Mouse (Mus musculus): ENCODE results near the gene Gripap1. TPM values are rescaled to one million over a fixed set of nuclear protein-coding genes. Genes with fewer than 3 reads are reported as not detected.
"Not testable (repeated sequence)": the region's sequence is repeated elsewhere in the genome, so short reads cannot be mapped to it uniquely, and the experiment has no call there.

Gene Gripap1
- polyA plus RNA-seq, 1 experiment from 2014 or later: 34.4 TPM

- no peak overlapping the region for H3K27ac ChIP-seq (replicated peaks; ENCODE audit: low read depth, low read length)
- H3K9me3 ChIP-seq (ENCODE audit: control insufficient read depth, low read length): no peaks in the 10 kb centered on the region
- H3K4me1 ChIP-seq (ENCODE audit: control insufficient read depth, insufficient read depth, low read length): no peaks in the 10 kb centered on the region
- no peak overlapping the region for H3K9ac ChIP-seq (ENCODE audit: low read length)
- H3K4me3 ChIP-seq (ENCODE audit: low read depth, low read length): no peak overlapping the region
- ATAC-seq (ENCODE audit: insufficient number of reproducible peaks, low FRiP score, low TSS enrichment, low read depth) (no peak), DNase-seq (ENCODE audit: low spot score) (no peak)
- no peaks in the 10 kb centered on the region for H3K36me3 ChIP-seq (ENCODE audit: control insufficient read depth, insufficient read depth, low read length)
- H3K4me2 ChIP-seq (ENCODE audit: low read depth, severe bottlenecking): no peak overlapping the region
- H3K27me3 ChIP-seq (ENCODE audit: control insufficient read depth, insufficient read depth, low read length): no peaks in the 10 kb centered on the region
- WGBS: 84% methylated on average over 3 of the region's 3 CpGs
These were observed 7.8 kb downstream of the Gripap1 start for GRCm38 (mm10) chrX:7797327-7797726.

- ATAC-seq (ENCODE audit: insufficient number of reproducible peaks, low FRiP score, low TSS enrichment, low read depth); H3K27me3 ChIP-seq (ENCODE audit: control insufficient read depth, insufficient read depth, low read length); H3K36me3 ChIP-seq (ENCODE audit: control insufficient read depth, insufficient read depth, low read length); H3K9ac ChIP-seq (ENCODE audit: low read length); H3K9me3 ChIP-seq (ENCODE audit: control insufficient read depth, low read length); H3K4me3 ChIP-seq (ENCODE audit: low read depth, low read length); H3K27ac ChIP-seq (replicated peaks; ENCODE audit: low read depth, low read length); H3K4me1 ChIP-seq (ENCODE audit: control insufficient read depth, insufficient read depth, low read length); H3K4me2 ChIP-seq (ENCODE audit: low read depth, severe bottlenecking); DNase-seq (ENCODE audit: low spot score): not testable (repeated sequence)
- 88% methylated on average over 1 of the region's 2 CpGs for WGBS
These were observed 12.6 kb downstream of the Gripap1 start for GRCm38 (mm10) chrX:7802157-7802556.

- not testable (repeated sequence) for H3K9ac ChIP-seq (ENCODE audit: low read length); H3K27me3 ChIP-seq (ENCODE audit: control insufficient read depth, insufficient read depth, low read length); H3K9me3 ChIP-seq (ENCODE audit: control insufficient read depth, low read length); H3K4me1 ChIP-seq (ENCODE audit: control insufficient read depth, insufficient read depth, low read length); H3K4me2 ChIP-seq (ENCODE audit: low read depth, severe bottlenecking); ATAC-seq (ENCODE audit: insufficient number of reproducible peaks, low FRiP score, low TSS enrichment, low read depth); H3K27ac ChIP-seq (replicated peaks; ENCODE audit: low read depth, low read length); H3K4me3 ChIP-seq (ENCODE audit: low read depth, low read length); H3K36me3 ChIP-seq (ENCODE audit: control insufficient read depth, insufficient read depth, low read length)
- peak; percentile 29 for DNase-seq (ENCODE audit: low spot score)
- 43% methylated on average over 8 of the region's 8 CpGs for WGBS
These were observed 25.5 kb downstream of the Gripap1 start for GRCm38 (mm10) chrX:7815016-7815415.

- ATAC-seq (ENCODE audit: insufficient number of reproducible peaks, low FRiP score, low TSS enrichment, low read depth): peak; percentile 51
- 19% methylated on average over 20 of the region's 24 CpGs for WGBS
- H3K27ac ChIP-seq (replicated peaks; ENCODE audit: low read depth, low read length): no peak within 1 kb of the TSS
These were observed 32.6 kb downstream of the Gripap1 start, which contains the start of gene Kcnd1 for GRCm38 (mm10) chrX:7821865-7822779. TSS of gene Kcnd1 (plus strand) at chrX:7822289.

GRCm38 (mm10) chrX:7837146-7837545 is 47.6 kb downstream of the Gripap1 start:
- no peak for DNase-seq (ENCODE audit: low spot score)
- Histone ChIP-seq H3K4me2 (ENCODE audit: low read depth, severe bottlenecking) (no peak overlapping the region), H3K27me3 (ENCODE audit: control insufficient read depth, insufficient read depth, low read length) (no peaks in the 10 kb centered on the region), H3K4me1 (ENCODE audit: control insufficient read depth, insufficient read depth, low read length) (no peaks in the 10 kb centered on the region), H3K9ac (ENCODE audit: low read length) (no peak overlapping the region), H3K4me3 (ENCODE audit: low read depth, low read length) (no peak overlapping the region), H3K27ac (replicated peaks; ENCODE audit: low read depth, low read length) (no peak overlapping the region), H3K9me3 (ENCODE audit: control insufficient read depth, low read length) (no peaks in the 10 kb centered on the region), H3K36me3 (ENCODE audit: control insufficient read depth, insufficient read depth, low read length) (no peaks in the 10 kb centered on the region)
- no peak for ATAC-seq (ENCODE audit: insufficient number of reproducible peaks, low FRiP score, low TSS enrichment, low read depth)
- 82% methylated on average over 1 of the region's 1 CpGs for WGBS

More at GRCm38 (mm10) chrX:7821865-7822779, 32.6 kb downstream of the Gripap1 start, which contains the start of gene Kcnd1:
- H3K4me2 ChIP-seq (ENCODE audit: low read depth, severe bottlenecking): peak within 1 kb of the TSS; percentile 54
- DNase-seq (ENCODE audit: low spot score): peak; percentile 29
- peak within 1 kb of the TSS; percentile 30 for H3K4me3 ChIP-seq (ENCODE audit: low read depth, low read length)
- peak within 1 kb of the TSS; percentile 34 for H3K9ac ChIP-seq (ENCODE audit: low read length)
- H3K4me1 ChIP-seq (ENCODE audit: control insufficient read depth, insufficient read depth, low read length): no peaks in the 10 kb centered on the region
- no peaks in the 10 kb centered on the region; the same call in 1 of the 2 replicates for H3K9me3 ChIP-seq (ENCODE audit: control insufficient read depth, low read length)
- no peaks in the 10 kb centered on the region for H3K36me3 ChIP-seq (ENCODE audit: control insufficient read depth, insufficient read depth, low read length)
- no peaks in the 10 kb centered on the region for H3K27me3 ChIP-seq (ENCODE audit: control insufficient read depth, insufficient read depth, low read length)

GRCm38 (mm10) chrX:7840842-7841162 is 51.2 kb downstream of the Gripap1 start:
- Histone ChIP-seq H3K9ac (ENCODE audit: low read length) (no peak overlapping the region), H3K36me3 (ENCODE audit: control insufficient read depth, insufficient read depth, low read length) (no peaks in the 10 kb centered on the region), H3K4me1 (ENCODE audit: control insufficient read depth, insufficient read depth, low read length) (no peaks in the 10 kb centered on the region), H3K4me2 (ENCODE audit: low read depth, severe bottlenecking) (peak overlapping the region; percentile 38; the same call in 1 of the 2 replicates), H3K27ac (replicated peaks; ENCODE audit: low read depth, low read length) (no peak overlapping the region), H3K9me3 (ENCODE audit: control insufficient read depth, low read length) (no peaks in the 10 kb centered on the region), H3K4me3 (ENCODE audit: low read depth, low read length) (peak overlapping the region; percentile 12; the same call in 1 of the 2 replicates), H3K27me3 (ENCODE audit: control insufficient read depth, insufficient read depth, low read length) (no peaks in the 10 kb centered on the region)
- no peak for DNase-seq (ENCODE audit: low spot score)
- 7% methylated on average over 7 of the region's 7 CpGs for WGBS
- no peak for ATAC-seq (ENCODE audit: insufficient number of reproducible peaks, low FRiP score, low TSS enrichment, low read depth)

GRCm38 (mm10) chrX:7841163-7842162 is 51.9 kb downstream of the Gripap1 start, which contains the start of gene Otud5:
TSS of gene Otud5 (plus strand) at chrX:7841364.
- Histone ChIP-seq H3K36me3 (ENCODE audit: control insufficient read depth, insufficient read depth, low read length) (no peaks in the 10 kb centered on the region), H3K9me3 (ENCODE audit: control insufficient read depth, low read length) (no peaks in the 10 kb centered on the region), H3K4me3 (ENCODE audit: low read depth, low read length) (peak within 1 kb of the TSS; percentile 74), H3K27me3 (ENCODE audit: control insufficient read depth, insufficient read depth, low read length) (no peaks in the 10 kb centered on the region), H3K4me1 (ENCODE audit: control insufficient read depth, insufficient read depth, low read length) (no peaks in the 10 kb centered on the region), H3K9ac (ENCODE audit: low read length) (peak within 1 kb of the TSS; percentile 80), H3K4me2 (ENCODE audit: low read depth, severe bottlenecking) (peak within 1 kb of the TSS; percentile 57), H3K27ac (replicated peaks; ENCODE audit: low read depth, low read length) (peak within 1 kb of the TSS; percentile 68)
- 17% methylated on average over 74 of the region's 74 CpGs for WGBS
- DNase-seq (ENCODE audit: low spot score) (peak; percentile 91), ATAC-seq (ENCODE audit: insufficient number of reproducible peaks, low FRiP score, low TSS enrichment, low read depth) (peak; percentile 98)

- H3K36me3 ChIP-seq (ENCODE audit: control insufficient read depth, insufficient read depth, low read length): no peaks in the 10 kb centered on the region
- DNase-seq (ENCODE audit: low spot score) (peak; percentile 20), ATAC-seq (ENCODE audit: insufficient number of reproducible peaks, low FRiP score, low TSS enrichment, low read depth) (no peak)
- WGBS: 15% methylated on average over 27 of the region's 42 CpGs
- no peaks in the 10 kb centered on the region for H3K4me1 ChIP-seq (ENCODE audit: control insufficient read depth, insufficient read depth, low read length)
- H3K27me3 ChIP-seq (ENCODE audit: control insufficient read depth, insufficient read depth, low read length): no peaks in the 10 kb centered on the region
- peak overlapping the region; percentile 80 for H3K9ac ChIP-seq (ENCODE audit: low read length)
- H3K4me3 ChIP-seq (ENCODE audit: low read depth, low read length): peak overlapping the region; percentile 74
- peak overlapping the region; percentile 57 for H3K4me2 ChIP-seq (ENCODE audit: low read depth, severe bottlenecking)
- peak overlapping the region; percentile 52 for H3K27ac ChIP-seq (replicated peaks; ENCODE audit: low read depth, low read length)
- H3K9me3 ChIP-seq (ENCODE audit: control insufficient read depth, low read length): no peaks in the 10 kb centered on the region
These were observed 52.8 kb downstream of the Gripap1 start for GRCm38 (mm10) chrX:7842318-7842717.
